Mouse (Mus musculus): ENCODE data around the gene Psat1. TPM values are rescaled to one million over a fixed set of nuclear protein-coding genes. Genes with fewer than 3 reads are reported as not detected.
A peak's percentile ranks its signal among the peaks of the same experiment; 100 is the strongest.

Psat1 gene
- total RNA-seq, 2 experiments from 2014 or later: 21.6 to 22.2 TPM

- DNase-seq: peak; percentile 75
These were observed 22.0 kb downstream of the Psat1 start for GRCm38 (mm10) chr19:15924866-15925718.

GRCm38 (mm10) chr19:15924181-15924865, 22.8 kb downstream of the Psat1 start:
- peak; percentile 66 for DNase-seq

- DNase-seq: peak; percentile 22
These were observed 23.7 kb downstream of the Psat1 start for GRCm38 (mm10) chr19:15923426-15923825.

- DNase-seq: no peak
These were observed 27.8 kb downstream of the Psat1 start for GRCm38 (mm10) chr19:15919336-15919735.

GRCm38 (mm10) chr19:15918111-15918510, 29.0 kb downstream of the Psat1 start:
- no peak for DNase-seq

GRCm38 (mm10) chr19:15913249-15913997, 33.7 kb downstream of the Psat1 start:
- DNase-seq: no peak

GRCm38 (mm10) chr19:15911441-15911840, 35.7 kb downstream of the Psat1 start:
- DNase-seq: no peak

GRCm38 (mm10) chr19:15910987-15911386, 36.1 kb downstream of the Psat1 start:
- DNase-seq: no peak

- no peak for DNase-seq
These were observed 36.6 kb downstream of the Psat1 start for GRCm38 (mm10) chr19:15910488-15910887.

GRCm38 (mm10) chr19:15908016-15908415, 39.1 kb downstream of the Psat1 start:
- DNase-seq: no peak

GRCm38 (mm10) chr19:15904734-15905133, 42.4 kb downstream of the Psat1 start:
- DNase-seq: no peak

- DNase-seq: no peak
These were observed 43.3 kb downstream of the Psat1 start for GRCm38 (mm10) chr19:15903508-15904480.

- no peak for DNase-seq
These were observed 51.5 kb downstream of the Psat1 start for GRCm38 (mm10) chr19:15895681-15896080.

- DNase-seq: no peak
These were observed 55.0 kb downstream of the Psat1 start for GRCm38 (mm10) chr19:15892146-15892545.

- no peak for DNase-seq
These were observed 58.7 kb downstream of the Psat1 start for GRCm38 (mm10) chr19:15888466-15888865.

GRCm38 (mm10) chr19:15882705-15883426, 64.3 kb downstream of the Psat1 start:
- no peak for DNase-seq

- DNase-seq: no peak
These were observed 66.4 kb downstream of the Psat1 start for GRCm38 (mm10) chr19:15880731-15881130.

GRCm38 (mm10) chr19:15879271-15879670, 67.9 kb downstream of the Psat1 start:
- DNase-seq: no peak

GRCm38 (mm10) chr19:15868865-15869698, 78.1 kb downstream of the Psat1 start:
- no peak for DNase-seq

- DNase-seq: no peak
These were observed 80.3 kb downstream of the Psat1 start for GRCm38 (mm10) chr19:15866851-15867250.
